Mouse (Mus musculus) midbrain, embryonic 13.5 days (tissue): ENCODE data around the gene Ccl5. TPM values are rescaled to one million over a fixed set of nuclear protein-coding genes. Genes with fewer than 3 reads are reported as not detected.

Experiments
- ATAC-seq: fragments of 200-750 bp; cut with Nextera tagmentation; 2 replicates; pipeline ENCODE4 v1.8.0; 2017; ENCODE audit warnings: mild to moderate bottlenecking, moderate TSS enrichment, moderate library complexity
- H3K27ac ChIP-seq: fragments of 300-500 bp; sonication (generic); 2 replicates; pipeline ENCODE4 v1.5.1; 2015; ENCODE audit warnings: inconsistent platforms, mild to moderate bottlenecking, moderate library complexity
- H3K27me3 ChIP-seq: fragments of 300-500 bp; sonication (generic); 2 replicates; pipeline ENCODE4 v1.6.1; 2015; ENCODE audit warnings: mild to moderate bottlenecking, inconsistent platforms
- H3K36me3 ChIP-seq: fragments of 300-500 bp; sonication (generic); 2 replicates; pipeline ENCODE4 v1.6.1; 2015; ENCODE audit warnings: mild to moderate bottlenecking, inconsistent platforms
- H3K4me1 ChIP-seq: fragments of 300-500 bp; sonication (generic); replicated peaks from 2 replicates; pipeline ENCODE4 v1.6.1; 2015; ENCODE audit warnings: inconsistent platforms
- H3K4me2 ChIP-seq: fragments of 300-500 bp; sonication (generic); replicated peaks from 2 replicates; pipeline ENCODE4 v1.6.1; 2015; ENCODE audit warnings: moderate library complexity, mild to moderate bottlenecking, inconsistent platforms
- H3K4me3 ChIP-seq: fragments of 300-500 bp; sonication (generic); replicated peaks from 2 replicates; pipeline ENCODE4 v1.5.1; 2015; ENCODE audit warnings: mild to moderate bottlenecking, inconsistent platforms
- H3K9ac ChIP-seq: fragments of 300-500 bp; sonication (generic); replicated peaks from 2 replicates; pipeline ENCODE4 v1.6.1; 2015; ENCODE audit warnings: mild to moderate bottlenecking, inconsistent platforms
- H3K9me3 ChIP-seq: fragments of 300-500 bp; sonication (generic); 2 replicates; pipeline ENCODE4 v1.6.1; 2016; ENCODE audit warnings: mild to moderate bottlenecking, inconsistent platforms
- WGBS: fragments of 180-500 bp; shearing (Covaris S2); methylation state at CpG from one replicate; pipeline ENCODE4 v1.1.7; 2015; 5-methylcytosine and 5-hydroxymethylcytosine counted together
- polyA plus RNA-seq: library from polyadenylated mRNA; unstranded; fragments of >200 nt; fragmentation: Nextera tagmentation; extraction: Ambion mirVana; gene quantifications from 2 replicates; pipeline ENCODE4 v1.2.1, GENCODE M21; 2015

The Ccl5 gene
- polyA plus RNA-seq, 1 experiment from 2014 or later = not detected

DNA sequence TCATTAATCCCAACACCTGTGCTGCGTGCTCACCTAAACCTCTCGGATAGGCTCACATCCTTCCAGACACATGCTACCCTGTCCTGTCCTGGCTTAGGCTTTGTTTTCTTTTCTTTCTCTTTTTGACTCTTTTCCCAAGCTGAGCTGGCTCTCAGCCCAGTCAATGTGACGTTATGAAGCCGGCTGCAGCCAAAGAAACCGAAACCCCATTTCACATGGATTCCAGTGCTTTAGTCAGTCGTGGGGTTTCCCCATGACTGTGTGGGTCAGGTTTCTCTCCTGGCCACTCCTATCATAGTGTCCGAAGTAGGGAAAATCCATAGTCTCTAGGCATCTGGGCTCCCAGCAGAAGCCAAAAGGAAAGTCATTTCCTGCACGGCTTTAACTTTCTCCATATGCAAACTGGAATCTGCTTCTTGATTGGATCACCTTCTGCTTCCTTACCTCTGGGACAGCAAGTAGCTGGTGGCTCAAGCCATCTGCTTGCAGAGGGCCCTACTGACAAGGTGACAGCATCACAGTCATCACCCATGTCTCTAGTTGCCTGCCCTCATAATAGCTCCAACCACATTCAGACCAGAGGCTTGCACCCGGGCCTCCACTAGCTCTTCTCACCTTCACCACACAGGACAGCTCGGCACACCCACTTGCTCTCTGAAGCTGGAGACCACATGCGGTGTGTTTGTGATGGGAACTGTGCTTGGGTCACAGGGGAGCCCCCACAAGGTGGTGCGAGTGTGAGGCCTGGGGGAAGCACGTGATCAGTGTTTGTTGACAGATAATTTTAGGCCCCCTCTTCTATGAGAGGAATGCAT, 4.5 kb upstream of the Ccl5 start:
- Histone ChIP-seq H3K9ac (no peak overlapping the region), H3K4me2 (no peak overlapping the region)

GRCm38 (mm10) chr11:83534143-83534542, 3.8 kb upstream of the Ccl5 start:
- H3K27me3 ChIP-seq = no peaks in the 10 kb centered on the region
- ATAC-seq = no peak
- no peak overlapping the region for H3K27ac ChIP-seq
- WGBS = 85% methylated on average over 8 of the region's 8 CpGs
- H3K4me2 ChIP-seq = no peak overlapping the region
- H3K4me3 ChIP-seq = no peak overlapping the region
- H3K36me3 ChIP-seq = no peaks in the 10 kb centered on the region
- no peak overlapping the region for H3K9ac ChIP-seq
- no peaks in the 10 kb centered on the region for H3K9me3 ChIP-seq
- no peaks in the 10 kb centered on the region for H3K4me1 ChIP-seq

More for the DNA sequence above, 4.5 kb upstream of the Ccl5 start:
- 0 out of 2 replicates have a peak, but pooled peaks have one; percentile 24 for ATAC-seq
- Histone ChIP-seq H3K4me3 (no peak overlapping the region), H3K27me3 (no peaks in the 10 kb centered on the region), H3K27ac (no peak overlapping the region), H3K36me3 (no peaks in the 10 kb centered on the region), H3K4me1 (no peaks in the 10 kb centered on the region), H3K9me3 (no peaks in the 10 kb centered on the region)
- WGBS = 66% methylated on average over 13 of the region's 13 CpGs

- no peaks in the 10 kb centered on the region for H3K27me3 ChIP-seq
- H3K9ac ChIP-seq = no peak overlapping the region
- H3K27ac ChIP-seq = no peak overlapping the region
- H3K4me3 ChIP-seq = no peak overlapping the region
- WGBS = 92% methylated on average over 1 of the region's 1 CpGs
- no peak overlapping the region for H3K4me2 ChIP-seq
- no peaks in the 10 kb centered on the region for H3K36me3 ChIP-seq
- no peaks in the 10 kb centered on the region for H3K9me3 ChIP-seq
- no peaks in the 10 kb centered on the region for H3K4me1 ChIP-seq
- no peak for ATAC-seq
Measured at GRCm38 (mm10) chr11:83533192-83533591, 2.9 kb upstream of the Ccl5 start.

- 74% methylated on average over 12 of the region's 12 CpGs for WGBS
- Histone ChIP-seq H3K4me1 (no peaks in the 10 kb centered on the region), H3K36me3 (no peaks in the 10 kb centered on the region), H3K4me3 (no peak overlapping the region), H3K27ac (no peak overlapping the region), H3K27me3 (no peaks in the 10 kb centered on the region), H3K4me2 (no peak overlapping the region), H3K9ac (no peak overlapping the region), H3K9me3 (no peaks in the 10 kb centered on the region)
- ATAC-seq = no peak
Measured at GRCm38 (mm10) chr11:83529024-83529423, 1.3 kb downstream of the Ccl5 start.

DNA sequence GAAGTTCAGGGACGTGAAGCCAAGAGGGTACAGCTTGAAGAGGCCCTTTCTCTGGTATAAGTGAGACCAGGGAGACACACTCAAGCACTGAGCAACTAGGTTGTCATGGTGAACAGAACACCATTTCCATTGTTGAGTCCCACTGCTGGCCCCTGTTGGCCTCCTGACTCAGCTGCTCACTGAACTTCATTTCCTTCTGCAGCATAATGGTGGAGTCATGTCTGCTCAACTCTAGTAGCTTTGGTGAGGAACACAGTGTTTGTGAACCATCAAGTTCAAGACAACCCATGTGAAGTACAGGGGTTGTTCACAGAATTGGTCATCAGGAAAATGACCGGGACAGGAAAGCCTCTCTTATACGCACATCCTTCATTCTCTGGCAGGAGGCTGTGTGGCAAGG, 8.2 kb downstream of the Ccl5 start, which contains the start of gene Heatr9:
Gene Heatr9, minus strand, starts transcription at position 101 of the 400 bp plus-strand sequence.
- 85% methylated on average over 3 of the region's 3 CpGs for WGBS
- no peaks in the 10 kb centered on the region for H3K4me1 ChIP-seq
- no peak within 1 kb of the TSS for H3K4me3 ChIP-seq
- no peaks in the 10 kb centered on the region for H3K9me3 ChIP-seq
- no peak within 1 kb of the TSS for H3K27ac ChIP-seq
- no peaks in the 10 kb centered on the region for H3K27me3 ChIP-seq
- no peak within 1 kb of the TSS for H3K4me2 ChIP-seq
- no peak for ATAC-seq
- no peak within 1 kb of the TSS for H3K9ac ChIP-seq
- H3K36me3 ChIP-seq = 0 out of 2 replicates have a peak, but pooled peaks cover 4% of the 10 kb centered on the region

- Histone ChIP-seq H3K9me3 (no peaks in the 10 kb centered on the region), H3K4me3 (no peak overlapping the region), H3K4me1 (no peaks in the 10 kb centered on the region), H3K27ac (no peak overlapping the region), H3K27me3 (no peaks in the 10 kb centered on the region), H3K4me2 (no peak overlapping the region), H3K36me3 (peaks cover 15% of the 10 kb centered on the region; the same call in 1 of the 2 replicates), H3K9ac (no peak overlapping the region)
- ATAC-seq = no peak
- WGBS = 69% methylated on average over 6 of the region's 6 CpGs
Measured at GRCm38 (mm10) chr11:83518371-83518770, 11.9 kb downstream of the Ccl5 start.

- Histone ChIP-seq H3K4me1 (no peaks in the 10 kb centered on the region), H3K9me3 (no peaks in the 10 kb centered on the region), H3K9ac (no peak overlapping the region), H3K27me3 (no peaks in the 10 kb centered on the region), H3K4me2 (no peak overlapping the region), H3K27ac (no peak overlapping the region), H3K36me3 (peaks cover 14% of the 10 kb centered on the region; the same call in 1 of the 2 replicates), H3K4me3 (no peak overlapping the region)
- ATAC-seq = no peak
Measured at GRCm38 (mm10) chr11:83517153-83517552, 13.2 kb downstream of the Ccl5 start.

DNA sequence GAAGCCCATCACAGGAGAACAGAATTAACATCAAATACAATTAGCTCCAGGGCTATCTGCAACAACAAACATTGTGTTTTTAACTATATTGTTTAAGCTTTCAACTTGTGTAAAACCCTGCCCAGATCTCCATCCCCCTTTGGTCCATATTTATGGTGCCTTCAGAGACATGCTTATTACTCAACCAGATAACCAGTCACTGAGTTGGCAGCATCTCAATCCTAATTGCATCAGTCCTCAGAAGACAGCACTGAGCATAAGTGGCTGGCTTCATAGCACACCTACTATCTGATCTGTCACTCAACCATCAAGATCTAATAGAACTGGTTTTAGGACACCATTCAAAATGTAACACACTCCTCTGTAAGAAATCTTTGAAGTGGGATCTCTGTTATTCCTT, 20.8 kb downstream of the Ccl5 start:
- Histone ChIP-seq H3K36me3 (peaks cover 36% of the 10 kb centered on the region), H3K27ac (no peak overlapping the region), H3K9ac (no peak overlapping the region), H3K4me3 (no peak overlapping the region), H3K27me3 (no peaks in the 10 kb centered on the region), H3K4me1 (no peaks in the 10 kb centered on the region), H3K9me3 (no peaks in the 10 kb centered on the region), H3K4me2 (no peak overlapping the region)
- no peak for ATAC-seq

DNA sequence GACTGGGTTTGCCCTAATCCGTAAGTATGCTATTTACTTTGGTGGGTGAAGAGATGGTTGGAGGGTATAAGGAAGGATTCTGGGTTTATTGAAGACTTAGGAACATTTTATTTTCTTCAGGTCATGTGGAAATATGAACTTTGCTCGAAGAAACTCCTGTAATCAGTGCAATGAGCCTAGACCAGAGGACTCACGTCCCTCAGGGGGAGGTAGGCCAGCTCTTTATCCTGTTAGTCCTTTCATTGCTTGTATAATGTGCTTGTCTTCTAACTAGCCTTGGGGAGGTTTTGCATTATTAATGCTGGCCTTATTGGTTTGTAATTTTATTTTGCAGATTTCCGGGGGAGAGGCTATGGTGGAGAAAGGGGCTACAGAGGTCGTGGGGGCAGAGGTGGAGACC, 26.0 kb downstream of the Ccl5 start:
- ATAC-seq = no peak
- Histone ChIP-seq H3K27me3 (no peaks in the 10 kb centered on the region), H3K9me3 (no peaks in the 10 kb centered on the region), H3K4me3 (no peak overlapping the region), H3K36me3 (peaks cover 61% of the 10 kb centered on the region), H3K9ac (no peak overlapping the region), H3K27ac (no peak overlapping the region), H3K4me2 (no peak overlapping the region), H3K4me1 (no peaks in the 10 kb centered on the region)
- 94% methylated on average over 5 of the region's 5 CpGs for WGBS

- Histone ChIP-seq H3K27ac (no peak overlapping the region), H3K4me2 (no peak overlapping the region), H3K4me1 (0 out of 2 replicates have a peak, but pooled peaks cover 3% of the 10 kb centered on the region), H3K36me3 (peaks cover 11% of the 10 kb centered on the region), H3K27me3 (no peaks in the 10 kb centered on the region), H3K9ac (no peak overlapping the region), H3K9me3 (no peaks in the 10 kb centered on the region), H3K4me3 (no peak overlapping the region)
- WGBS = 53% methylated on average over 2 of the region's 2 CpGs
- no peak for ATAC-seq
Measured at GRCm38 (mm10) chr11:83495571-83495970, 34.7 kb downstream of the Ccl5 start.

GRCm38 (mm10) chr11:83491488-83491887, 38.8 kb downstream of the Ccl5 start:
- WGBS = 92% methylated on average over 4 of the region's 4 CpGs
- no peak overlapping the region for H3K4me3 ChIP-seq
- H3K4me2 ChIP-seq = no peak overlapping the region
- H3K27ac ChIP-seq = no peak overlapping the region
- H3K9me3 ChIP-seq = no peaks in the 10 kb centered on the region
- no peak for ATAC-seq
- no peaks in the 10 kb centered on the region for H3K27me3 ChIP-seq
- 0 out of 2 replicates have a peak, but pooled peaks cover 3% of the 10 kb centered on the region for H3K4me1 ChIP-seq
- H3K9ac ChIP-seq = no peak overlapping the region
- H3K36me3 ChIP-seq = peaks cover 19% of the 10 kb centered on the region
